In genomic region chr1:172427841-172428240, GRCm38 (mm10) we compare ENCODE assay signal across 30 mouse cellular contexts. TPM values are rescaled to one million over a fixed set of nuclear protein-coding genes. Genes with fewer than 3 reads are reported as not detected.
"Had no signal": no experiment of that assay in that cellular context is flagged by ENCODE, and none has a peak within 500 bp of the region (broad histone marks: within the 10 kb centered on the region; RNA-seq: fewer than 3 reads in every experiment).

No protein-coding gene starts in this region.

- H3K9ac ChIP-seq: embryonic facial prominence, embryonic 12.5 days; embryonic facial prominence, embryonic 13.5 days; embryonic facial prominence, embryonic 15.5 days; forebrain, embryonic 12.5 days; forebrain, embryonic 13.5 days; forebrain, embryonic 15.5 days; forebrain, postnatal 0 days had no signal

- ATAC-seq: forebrain, embryonic 13.5 days; forebrain, embryonic 14.5 days; forebrain, embryonic 15.5 days; forebrain, embryonic 16.5 days; forebrain, postnatal 0 days had no signal

- H3K36me3 ChIP-seq: embryonic facial prominence, embryonic 10.5 days; embryonic facial prominence, embryonic 12.5 days; embryonic facial prominence, embryonic 13.5 days; embryonic facial prominence, embryonic 15.5 days; forebrain, embryonic 10.5 days; forebrain, embryonic 12.5 days; forebrain, embryonic 15.5 days had no signal

- H3K27me3 ChIP-seq: embryonic facial prominence, embryonic 13.5 days; embryonic facial prominence, embryonic 15.5 days; forebrain, embryonic 12.5 days; forebrain, embryonic 13.5 days; forebrain, embryonic 15.5 days had no signal

- DNase-seq: cerebellum, adult 2 months; cerebellum, adult 8-10 months; cerebellum, adult 9-10 months; cerebellum, adult 9-11 months; cerebellum, postnatal 10 days; cerebellum, postnatal 14 days; cerebellum, postnatal 25 days; cerebellum, postnatal 36 days; embryo, embryonic 11 days; forebrain, postnatal 0 days; gastrocnemius, adult 2 months; gastrocnemius, postnatal 10 days; gastrocnemius, postnatal 14 days; gastrocnemius, postnatal 25 days; gastrocnemius, postnatal 36 days; heart, adult 18-20 months had no signal

- H3K4me2 ChIP-seq: embryonic facial prominence, embryonic 12.5 days; embryonic facial prominence, embryonic 13.5 days; embryonic facial prominence, embryonic 15.5 days; forebrain, embryonic 12.5 days; forebrain, embryonic 13.5 days; forebrain, embryonic 15.5 days had no signal

- H3K9me3 ChIP-seq: embryonic facial prominence, embryonic 10.5 days; embryonic facial prominence, embryonic 12.5 days; embryonic facial prominence, embryonic 13.5 days; embryonic facial prominence, embryonic 15.5 days; forebrain, embryonic 10.5 days; forebrain, embryonic 12.5 days; forebrain, embryonic 13.5 days; forebrain, embryonic 15.5 days had no signal

- H3K4me3 ChIP-seq: embryonic facial prominence, embryonic 10.5 days; embryonic facial prominence, embryonic 12.5 days; embryonic facial prominence, embryonic 13.5 days; embryonic facial prominence, embryonic 15.5 days; erythroblast, embryonic 14.5 days; forebrain, embryonic 10.5 days; forebrain, embryonic 12.5 days; forebrain, embryonic 13.5 days; forebrain, embryonic 15.5 days; gastrocnemius, adult 2 months had no signal

- H3K27ac ChIP-seq: embryonic facial prominence, embryonic 10.5 days; embryonic facial prominence, embryonic 12.5 days; embryonic facial prominence, embryonic 13.5 days; embryonic facial prominence, embryonic 15.5 days; forebrain, embryonic 10.5 days; forebrain, embryonic 12.5 days; forebrain, embryonic 13.5 days; forebrain, embryonic 15.5 days; gastrocnemius, adult 2 months had no signal

- H3K4me1 ChIP-seq: forebrain, embryonic 12.5 days; forebrain, embryonic 13.5 days; forebrain, embryonic 15.5 days had no signal

RNA-seq across cellular contexts. Expression of gene Slamf9, which starts 47.3 kb away (rescaled TPM):
- total RNA-seq: common myeloid progenitor, adult 5-6 weeks; gastrocnemius, adult 8-10 months; granulocyte monocyte progenitor cell, adult 5-6 weeks had no signal
- polyA plus RNA-seq: embryonic facial prominence, embryonic 10.5 days; embryonic facial prominence, embryonic 13.5 days; erythroblast, embryonic 14.5 days; forebrain, embryonic 10.5 days; forebrain, embryonic 12.5 days; forebrain, embryonic 15.5 days; forebrain, embryonic 16.5 days had no signal

RNA-seq across cellular contexts. Expression of gene Igsf9, which starts 53.7 kb away (rescaled TPM):
- total RNA-seq: granulocyte monocyte progenitor cell, adult 5-6 weeks had no signal
- polyA plus RNA-seq: erythroblast, embryonic 14.5 days had no signal
